Mouse (Mus musculus) gastrocnemius, adult 2 months (tissue): ENCODE data around the gene Rab34. TPM values are rescaled to one million over a fixed set of nuclear protein-coding genes. Genes with fewer than 3 reads are reported as not detected.

Experiments used
- DNase-seq: peaks from one replicate; pipeline ENCODE4 v3.0.0; 2022
- H3K27ac ChIP-seq: fragments of 200-600 bp; 2 replicates; pipeline ENCODE4 v1.8.1; 2022; ENCODE audit warnings: mild to moderate bottlenecking
- H3K4me3 ChIP-seq: fragments of 200-600 bp; 2 replicates; pipeline ENCODE4 v1.8.1; 2022; ENCODE audit warnings: mild to moderate bottlenecking, moderate library complexity
- CTCF ChIP-seq: fragments of 200-600 bp; IDR thresholded peaks from 2 replicates; pipeline ENCODE4 v1.8.1; 2022; ENCODE audit warnings: antibody characterized with exemption, mild to moderate bottlenecking, moderate library complexity
- intact Hi-C: fragments of 180-260 bp; cut with DNase I; formaldehyde crosslinking; loops from one replicate; pipeline ENCODE4 v1.15.1; 2025
- total RNA-seq, 2 experiments: library from RNA; stranded (reverse); gene quantifications; 2 replicates each; pipeline ENCODE4 v1.2.3; 2021

Gene Rab34
- total RNA-seq, 2 experiments from 2014 or later, result 3.3 to 4.6 TPM

- intact Hi-C loops, result no loop called here
- no peak for DNase-seq
- Histone ChIP-seq H3K27ac (no peak overlapping the region), H3K4me3 (no peak overlapping the region)
- no peak for TF ChIP-seq CTCF
These were observed 20.8 kb upstream of the Rab34 start for GRCm38 (mm10) chr11:78167257-78167959.

GRCm38 (mm10) chr11:78168541-78169468 lies 19.4 kb upstream of the Rab34 start:
- intact Hi-C loops, result no loop called here
- H3K27ac ChIP-seq, result no peak overlapping the region
- TF ChIP-seq CTCF, result no peak
- DNase-seq, result no peak
- H3K4me3 ChIP-seq, result peak overlapping the region; percentile 54

GRCm38 (mm10) chr11:78170306-78170705 lies 17.9 kb upstream of the Rab34 start:
- no peak for DNase-seq
- no peak overlapping the region for H3K4me3 ChIP-seq
- no peak for TF ChIP-seq CTCF
- no peak overlapping the region for H3K27ac ChIP-seq
- intact Hi-C loops, result no loop called here

GRCm38 (mm10) chr11:78171328-78171727 lies 16.9 kb upstream of the Rab34 start:
- TF ChIP-seq CTCF, result peak; percentile 29; the same call in 1 of the 2 replicates
- H3K4me3 ChIP-seq, result no peak overlapping the region
- no peak for DNase-seq
- no peak overlapping the region for H3K27ac ChIP-seq
- intact Hi-C loops, result no loop called here

- no peak for DNase-seq
- H3K4me3 ChIP-seq, result no peak overlapping the region
- intact Hi-C loops, result no loop called here
- no peak overlapping the region for H3K27ac ChIP-seq
- no peak; the same call in 1 of the 2 replicates for TF ChIP-seq CTCF
These were observed 16.0 kb upstream of the Rab34 start for GRCm38 (mm10) chr11:78172034-78172747.

- DNase-seq, result peak; percentile 6
- intact Hi-C loops, result no loop called here
- Histone ChIP-seq H3K4me3 (no peak overlapping the region), H3K27ac (no peak overlapping the region)
- TF ChIP-seq CTCF, result no peak
These were observed 15.4 kb upstream of the Rab34 start for GRCm38 (mm10) chr11:78172748-78173383.

- H3K4me3 ChIP-seq, result no peak overlapping the region
- no peak for DNase-seq
- intact Hi-C loops, result no loop called here
- no peak for TF ChIP-seq CTCF
- H3K27ac ChIP-seq, result no peak overlapping the region
These were observed 13.7 kb upstream of the Rab34 start for GRCm38 (mm10) chr11:78174506-78174905.

GRCm38 (mm10) chr11:78175771-78176401 lies 12.3 kb upstream of the Rab34 start:
- DNase-seq, result no peak
- peak overlapping the region; percentile 89 for H3K27ac ChIP-seq
- H3K4me3 ChIP-seq, result peak overlapping the region; percentile 92
- intact Hi-C loops, result loop anchor here (1.0 to 5.0 kb wide), 3 partner anchors 116 to 194 kb away; partner anchors contain the start of genes Flot2 and Phf12
- no peak for TF ChIP-seq CTCF

GRCm38 (mm10) chr11:78176402-78176862 lies 11.8 kb upstream of the Rab34 start, which contains the start of the genes Nek8 and Tlcd1:
Gene Nek8, minus strand, starts transcription at chr11:78176675.
Gene Tlcd1, plus strand, starts transcription at chr11:78176711.
- H3K4me3 ChIP-seq, result peak within 1 kb of the TSS; percentile 92
- peak within 1 kb of the TSS; percentile 89 for H3K27ac ChIP-seq
- intact Hi-C loops, result loop anchor here (1.0 to 5.0 kb wide), 3 partner anchors 116 to 194 kb away; partner anchors contain the start of genes Flot2 and Phf12
- peak; percentile 93 for DNase-seq
- no peak for TF ChIP-seq CTCF

- intact Hi-C loops, result loop anchor here (1.0 to 5.0 kb wide), 5 partner anchors 18 to 195 kb away; partner anchors contain the start of genes Flot2 and Phf12
- H3K27ac ChIP-seq, result peak overlapping the region; percentile 89
- peak overlapping the region; percentile 92 for H3K4me3 ChIP-seq
- no peak for DNase-seq
- no peak for TF ChIP-seq CTCF
These were observed 11.3 kb upstream of the Rab34 start for GRCm38 (mm10) chr11:78176905-78177331.

GRCm38 (mm10) chr11:78177437-78177836 lies 10.8 kb upstream of the Rab34 start:
- intact Hi-C loops, result loop anchor here (1.0 to 5.0 kb wide), 4 partner anchors 18 to 195 kb away; partner anchors contain the start of genes Flot2 and Phf12
- no peak for TF ChIP-seq CTCF
- Histone ChIP-seq H3K27ac (peak overlapping the region; percentile 89), H3K4me3 (peak overlapping the region; percentile 92)
- DNase-seq, result peak; percentile 43
